Mouse (Mus musculus) megakaryocyte progenitor cell, adult 5-6 weeks (primary cell): ENCODE data around the gene Plod3. TPM values are rescaled to one million over a fixed set of nuclear protein-coding genes. Genes with fewer than 3 reads are reported as not detected.
"Not testable (repeated sequence)": the region's sequence is repeated elsewhere in the genome, so short reads cannot be mapped to it uniquely, and the experiment has no call there.

Experiments used
- ATAC-seq: replicated peaks from 2 replicates; pipeline ENCODE4 v1.8.0; 2016; ENCODE audit warnings: mild to moderate bottlenecking, moderate TSS enrichment, inconsistent platforms; ENCODE audit not compliant: poor library complexity
- total RNA-seq, 2 experiments: library from RNA; stranded (forward) in 1 of 2; stranded (reverse) in 1 of 2; fragments of 157-497, 149-512 nt in 1 of 2; fragments of 200-1000 nt in 1 of 2; gene quantifications; 2 replicates each; pipeline versions ENCODE4 v1.2.3 to v1.2.4; 2015 to 2017

The Plod3 gene
- total RNA-seq (2015): 70.5 and 80.3 TPM in 2 replicates
- 154 and 176 TPM in 2 replicates for total RNA-seq (2017)

GRCm38 (mm10) chr5:136986695-136987137, at the start of gene Plod3:
Gene Plod3 (plus strand): TSS chr5:136987019.
- ATAC-seq: peak; percentile 83

- no peak for ATAC-seq
Observed at GRCm38 (mm10) chr5:136937621-136938020, 49.2 kb upstream of the Plod3 start.

DNA sequence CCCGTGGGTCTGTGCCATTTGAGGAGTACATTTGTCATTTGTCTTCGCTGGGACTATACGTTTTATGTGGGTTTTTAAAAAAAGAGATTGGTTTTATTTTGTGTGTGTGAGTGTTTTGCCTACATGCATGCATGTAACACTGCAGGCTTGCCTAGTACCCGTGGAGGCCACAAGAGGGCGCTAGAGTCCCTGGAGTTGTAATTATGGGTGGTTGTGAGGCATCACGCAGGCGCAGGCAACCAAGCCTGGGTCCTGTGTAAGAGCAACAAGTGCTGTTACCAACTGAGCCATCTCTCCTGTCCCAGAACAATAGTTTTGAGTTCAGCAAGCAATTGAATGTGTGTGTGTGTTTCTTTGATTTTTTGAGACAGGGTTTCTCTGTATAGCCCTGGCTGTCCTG, 47.5 kb upstream of the Plod3 start:
- ATAC-seq: peak; percentile 42; the same call in 1 of the 2 replicates

DNA sequence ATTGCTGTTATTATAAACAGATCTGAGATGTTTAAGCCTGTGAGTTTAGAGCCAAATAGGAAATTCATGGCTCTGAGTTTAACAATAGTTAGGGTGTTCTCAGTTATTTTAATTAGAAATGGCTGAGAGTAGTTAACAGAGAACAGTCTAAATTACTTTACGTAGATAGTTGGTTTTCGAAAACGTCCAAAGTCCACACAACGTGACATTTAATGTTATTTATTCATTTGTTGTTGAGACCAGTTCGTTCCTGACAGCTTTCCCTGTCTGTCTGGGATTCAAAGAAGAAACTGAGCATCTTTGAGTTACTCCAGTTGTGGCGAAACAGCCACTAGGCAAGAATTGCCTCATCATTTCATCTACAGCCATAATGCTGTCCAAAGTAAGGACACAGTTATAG, 46.8 kb upstream of the Plod3 start:
- not testable (repeated sequence) for ATAC-seq

DNA sequence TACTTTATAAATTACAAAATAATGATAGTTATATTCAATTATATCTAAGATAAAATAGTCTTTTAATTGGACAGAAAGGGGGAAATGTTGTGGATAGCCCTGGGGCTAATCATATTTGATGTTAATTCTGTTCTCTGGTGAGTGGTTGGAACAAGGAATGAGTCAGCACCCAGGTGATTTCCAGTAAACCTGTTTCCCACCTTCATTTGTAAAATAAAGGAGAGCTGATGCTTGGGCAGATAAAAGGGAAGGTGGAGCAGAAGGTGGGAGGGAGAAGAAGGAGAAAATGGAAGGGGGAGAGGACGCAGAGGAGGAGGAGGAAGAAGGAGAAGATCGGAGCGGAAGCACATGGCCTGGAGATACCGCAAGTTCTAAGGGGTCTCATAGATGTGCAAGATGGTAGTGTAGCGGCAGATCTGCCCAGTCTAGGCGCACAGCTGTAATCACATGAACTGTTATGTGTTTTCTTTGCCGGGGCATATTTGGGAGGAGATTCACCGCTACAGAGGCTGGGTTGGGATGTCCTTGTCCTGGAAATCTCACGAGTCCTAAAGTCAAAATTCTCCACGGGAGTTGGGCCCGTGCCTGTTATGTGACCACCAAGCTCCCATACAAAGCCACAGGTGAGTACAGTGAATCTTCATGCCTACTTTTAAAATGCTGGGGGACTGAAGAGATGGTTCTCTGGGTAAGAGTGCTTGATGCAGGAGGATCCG, 45.8 kb upstream of the Plod3 start:
- ATAC-seq: no peak

DNA sequence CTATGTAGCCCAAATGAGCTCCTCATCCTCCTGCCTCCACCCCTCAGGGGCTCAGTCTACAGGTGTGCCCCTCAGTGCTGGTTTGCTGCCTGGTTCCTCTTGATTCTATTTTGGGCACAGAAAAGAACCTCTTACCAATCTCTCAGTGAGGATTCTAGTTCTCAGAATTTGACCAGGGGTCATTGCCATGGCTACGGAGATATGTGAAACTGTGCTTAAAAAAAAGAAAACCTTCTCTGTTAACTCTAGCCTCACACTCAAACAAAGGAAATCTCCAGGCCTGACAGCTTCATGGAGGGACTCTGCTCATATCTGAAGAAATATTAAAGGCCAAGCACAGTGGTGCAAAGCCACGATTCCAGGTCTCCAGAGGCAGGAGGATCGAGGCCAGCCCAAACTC, 44.0 kb upstream of the Plod3 start:
- ATAC-seq: no peak

GRCm38 (mm10) chr5:136943382-136943781, 43.4 kb upstream of the Plod3 start:
- no peak for ATAC-seq

GRCm38 (mm10) chr5:136945084-136945483, 41.7 kb upstream of the Plod3 start:
- ATAC-seq: no peak

DNA sequence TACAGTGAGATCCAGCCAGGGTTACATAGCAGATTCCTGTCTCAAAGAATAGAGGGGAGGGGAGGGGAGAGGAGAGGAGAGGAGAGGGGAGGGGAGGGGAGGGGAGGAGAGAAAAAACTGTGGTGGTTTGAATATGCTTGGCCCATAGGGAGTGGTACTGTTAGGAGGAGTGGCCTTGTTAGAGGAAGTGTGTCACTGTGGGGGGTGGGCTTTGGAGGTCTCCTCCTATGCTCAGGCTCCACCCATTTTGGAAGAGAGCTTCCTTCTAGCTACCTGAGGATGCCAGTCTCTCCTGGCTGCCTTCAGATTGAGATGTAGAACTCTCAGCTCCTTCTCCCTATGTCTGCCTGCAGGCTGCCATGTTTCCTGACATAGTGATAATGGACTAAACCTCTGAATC, 38.9 kb upstream of the Plod3 start:
- ATAC-seq: no peak

GRCm38 (mm10) chr5:136949551-136950336, 37.1 kb upstream of the Plod3 start:
- not testable (repeated sequence) for ATAC-seq

GRCm38 (mm10) chr5:136950521-136950920, 36.3 kb upstream of the Plod3 start:
- no peak for ATAC-seq

DNA sequence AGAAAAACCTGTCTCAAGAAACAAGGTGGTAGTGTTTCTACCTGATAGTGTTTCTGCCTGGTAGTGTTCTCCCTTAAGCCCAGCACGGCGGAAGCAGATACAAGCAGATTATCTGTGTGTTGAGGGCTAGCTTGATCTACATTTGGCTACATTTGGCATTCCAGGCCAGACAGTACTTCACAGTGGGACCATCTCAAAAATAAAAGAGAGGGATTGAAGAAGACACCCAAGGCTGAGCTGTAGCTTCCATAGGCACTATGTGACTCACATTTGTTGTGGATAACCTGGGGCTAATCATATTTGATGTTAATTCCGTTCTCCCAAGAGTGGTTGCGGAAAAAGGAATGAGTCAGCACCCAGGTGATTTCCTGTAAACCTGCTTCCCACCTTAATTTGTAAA, 34.7 kb upstream of the Plod3 start:
- no peak for ATAC-seq

GRCm38 (mm10) chr5:136953015-136953414, 33.8 kb upstream of the Plod3 start, which contains the start of gene Fis1:
Gene Fis1 (plus strand): TSS chr5:136953275.
- peak; percentile 99 for ATAC-seq

DNA sequence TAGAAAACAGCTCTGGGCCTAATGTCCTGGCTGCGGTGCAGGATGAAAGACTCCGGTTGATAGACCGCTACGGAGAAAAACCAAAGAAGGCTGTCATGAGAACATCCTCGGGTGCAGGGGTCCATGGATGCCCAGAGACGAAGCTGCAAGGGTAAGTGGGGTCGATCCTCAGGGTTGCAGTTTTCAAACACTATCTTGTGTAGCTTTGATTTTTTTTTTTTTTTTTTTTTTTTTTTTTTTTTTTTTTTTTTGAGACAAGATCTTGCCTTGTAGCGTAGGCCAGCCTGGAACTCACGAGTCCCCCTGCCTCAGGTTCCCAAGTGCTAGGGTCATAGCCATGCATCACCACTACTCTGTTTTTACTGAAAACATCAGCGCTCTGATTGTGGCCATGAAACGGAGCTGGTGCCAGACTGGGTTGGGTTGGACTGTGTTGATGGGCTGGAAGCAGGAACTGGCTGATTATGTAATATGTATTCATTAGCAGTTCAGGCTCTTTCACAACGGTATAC, 33.3 kb upstream of the Plod3 start:
- ATAC-seq: peak; percentile 63

DNA sequence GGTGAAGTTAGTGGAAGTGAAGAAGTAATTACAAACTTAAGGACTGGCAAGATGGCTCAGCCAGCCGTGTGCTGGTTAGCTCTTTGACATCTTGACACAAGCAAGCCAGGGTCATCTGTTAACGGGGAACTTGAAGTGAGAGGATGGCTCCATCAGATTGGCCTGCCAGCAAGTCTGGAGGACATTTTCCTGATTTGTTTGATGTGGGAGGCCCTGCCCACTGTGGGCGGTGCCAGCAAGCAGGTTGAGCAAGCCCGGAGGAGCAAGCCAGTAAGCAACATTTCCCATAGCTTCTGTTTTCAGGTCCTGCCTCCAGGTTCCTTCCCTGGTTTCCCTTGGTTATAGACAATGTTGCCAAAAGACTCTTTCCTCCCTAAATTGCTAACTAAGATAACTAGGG, 31.2 kb upstream of the Plod3 start:
- no peak for ATAC-seq

DNA sequence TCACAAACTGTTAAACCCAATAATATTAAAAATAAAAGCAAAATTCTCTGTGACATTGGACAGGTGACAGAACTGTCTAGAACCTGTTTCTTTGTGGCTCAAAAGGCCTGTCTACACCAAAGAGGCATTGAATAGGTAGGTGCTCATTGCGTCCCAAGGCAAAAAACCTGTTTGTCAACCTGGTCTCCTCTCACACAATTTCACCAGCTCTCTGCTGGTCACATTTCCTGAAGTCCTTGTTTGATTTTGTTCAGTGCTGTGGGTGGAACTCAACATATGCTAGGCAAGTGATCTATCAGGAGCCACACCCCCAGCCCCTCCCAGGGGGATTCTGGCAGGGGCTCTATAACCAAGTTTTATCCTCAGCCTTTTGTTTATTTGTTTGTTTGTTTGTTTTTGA, 29.6 kb upstream of the Plod3 start:
- no peak for ATAC-seq

GRCm38 (mm10) chr5:136958991-136959605, 27.7 kb upstream of the Plod3 start:
- ATAC-seq: no peak

DNA sequence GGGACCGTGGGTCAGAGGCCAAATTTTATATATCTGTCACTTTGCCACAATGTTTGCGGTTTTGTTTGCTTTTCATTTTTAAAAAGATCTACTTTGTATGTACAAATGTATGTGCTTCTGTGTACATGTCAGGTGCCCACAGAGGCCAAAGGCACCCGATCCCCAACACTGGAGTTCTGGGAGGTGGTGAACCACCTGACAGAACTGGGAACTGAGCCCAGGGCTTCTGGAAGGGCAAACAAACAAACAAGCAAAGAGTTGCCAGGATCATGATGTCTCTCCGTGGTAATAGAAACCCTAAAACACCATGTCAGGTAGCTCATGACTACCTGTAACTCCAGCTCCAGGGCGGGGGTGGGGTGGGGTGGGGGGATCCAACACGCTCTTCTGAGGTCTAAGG, 26.8 kb upstream of the Plod3 start:
- ATAC-seq: no peak

DNA sequence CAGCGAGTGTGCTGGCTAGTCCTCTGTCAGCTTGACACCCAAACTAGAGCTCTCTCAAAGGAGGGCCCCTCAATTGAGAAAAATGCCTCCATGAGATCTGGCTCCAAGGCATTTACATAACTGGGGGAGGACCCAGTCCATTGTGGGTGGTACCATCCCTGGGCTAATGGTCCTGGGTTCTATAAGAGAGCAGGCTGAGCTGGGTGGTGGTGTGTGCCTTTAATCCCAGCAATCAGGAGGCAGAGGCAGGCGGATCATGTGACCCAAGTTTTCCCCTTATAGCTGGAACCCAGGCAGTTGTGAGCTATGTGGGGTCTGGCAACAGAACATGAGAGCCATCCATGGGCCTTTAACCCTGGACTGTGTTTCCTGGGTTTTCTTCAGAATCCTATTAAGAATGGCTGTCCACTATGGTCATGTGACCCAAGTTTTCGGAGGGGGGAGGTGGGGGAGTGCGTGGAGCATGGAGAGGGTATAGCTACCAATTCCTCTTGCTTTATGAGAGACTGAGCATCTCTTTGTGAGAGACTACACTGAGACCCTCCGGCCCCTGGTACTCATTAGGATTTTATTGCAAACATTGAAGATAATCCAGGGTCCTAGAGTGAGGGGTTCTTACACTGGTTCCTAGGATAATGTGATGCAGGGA, 25.4 kb upstream of the Plod3 start:
- no peak for ATAC-seq

GRCm38 (mm10) chr5:136961983-136962461, 24.8 kb upstream of the Plod3 start:
- ATAC-seq: peak; percentile 89

DNA sequence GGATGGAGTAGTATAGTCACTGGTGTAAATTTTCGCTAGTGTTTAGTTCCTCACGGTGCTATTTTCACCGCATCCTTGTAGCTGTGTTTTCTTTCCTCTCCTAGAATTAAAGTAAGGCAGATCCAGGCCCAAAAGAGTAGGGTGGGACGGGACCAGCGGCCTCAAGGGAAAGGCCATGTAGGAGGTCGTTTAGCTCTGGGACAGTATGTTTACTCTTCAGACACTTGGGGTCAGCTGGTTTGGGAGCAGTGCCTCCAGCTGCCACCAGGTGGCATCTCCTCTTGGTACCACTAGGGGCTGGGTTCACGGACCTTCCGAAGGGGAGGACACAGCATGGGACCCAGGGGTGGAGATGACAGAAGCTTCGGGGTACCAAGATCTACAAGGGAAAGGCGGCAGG, 24.3 kb upstream of the Plod3 start:
- peak; percentile 90 for ATAC-seq
